Mouse (Mus musculus): Measurements from ENCODE around the gene Crygc.
"Not testable (repeated sequence)": the region's sequence is repeated elsewhere in the genome, so short reads cannot be mapped to it uniquely, and the experiment has no call there.

Crygc gene

GRCm38 (mm10) chr1:65052140-65052539 is 21.3 kb downstream of the Crygc start:
- in situ Hi-C loops (cut with MboI): no loop called here

DNA sequence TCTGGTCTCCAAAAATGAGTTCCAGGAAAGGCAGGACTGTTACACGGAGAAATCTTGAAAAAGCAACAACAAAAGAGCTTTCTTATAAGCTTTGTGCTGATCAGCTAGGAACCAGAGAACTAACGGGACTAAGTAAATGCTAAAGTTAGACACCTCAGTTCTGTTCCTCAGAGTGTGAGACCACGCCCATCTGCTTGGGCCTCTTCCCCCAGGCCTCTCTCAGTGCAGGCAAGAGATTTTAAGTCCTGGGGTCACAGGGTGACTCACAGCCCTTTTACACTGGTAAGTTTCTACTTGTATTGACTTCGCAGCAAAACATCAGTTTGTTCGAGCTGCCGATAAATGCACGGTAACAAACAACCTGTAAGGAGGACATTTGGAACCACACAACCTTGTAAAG is 21.8 kb downstream of the Crygc start:
- in situ Hi-C loops (cut with MboI): no loop called here

DNA sequence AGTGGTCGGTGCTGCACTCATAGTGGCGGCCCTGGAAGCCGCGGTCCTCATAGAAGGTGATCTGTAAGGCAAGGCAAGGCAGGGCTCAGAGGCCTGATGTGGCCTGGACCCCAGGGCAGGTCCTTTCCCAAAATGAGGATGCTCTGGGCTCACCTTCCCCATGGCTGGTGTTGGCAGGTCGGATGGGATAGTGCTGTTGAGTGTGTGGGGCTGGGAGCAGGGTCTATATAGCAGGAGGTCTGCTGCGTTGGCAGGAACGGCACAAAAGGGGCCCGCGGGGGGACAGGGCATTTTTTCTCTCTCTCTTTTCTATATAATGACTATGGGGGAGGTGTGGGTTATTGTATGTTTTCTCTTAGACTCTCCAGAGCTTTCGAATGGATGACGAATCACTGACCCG is 22.5 kb downstream of the Crygc start, which contains the start of gene Cryge:
Cryge (minus strand) TSS at position 198 of the 400 bp plus-strand sequence.
- in situ Hi-C loops (cut with MboI): not testable (repeated sequence)

- in situ Hi-C loops (cut with MboI): no loop called here
These were observed 24.7 kb downstream of the Crygc start for GRCm38 (mm10) chr1:65048781-65049180.

DNA sequence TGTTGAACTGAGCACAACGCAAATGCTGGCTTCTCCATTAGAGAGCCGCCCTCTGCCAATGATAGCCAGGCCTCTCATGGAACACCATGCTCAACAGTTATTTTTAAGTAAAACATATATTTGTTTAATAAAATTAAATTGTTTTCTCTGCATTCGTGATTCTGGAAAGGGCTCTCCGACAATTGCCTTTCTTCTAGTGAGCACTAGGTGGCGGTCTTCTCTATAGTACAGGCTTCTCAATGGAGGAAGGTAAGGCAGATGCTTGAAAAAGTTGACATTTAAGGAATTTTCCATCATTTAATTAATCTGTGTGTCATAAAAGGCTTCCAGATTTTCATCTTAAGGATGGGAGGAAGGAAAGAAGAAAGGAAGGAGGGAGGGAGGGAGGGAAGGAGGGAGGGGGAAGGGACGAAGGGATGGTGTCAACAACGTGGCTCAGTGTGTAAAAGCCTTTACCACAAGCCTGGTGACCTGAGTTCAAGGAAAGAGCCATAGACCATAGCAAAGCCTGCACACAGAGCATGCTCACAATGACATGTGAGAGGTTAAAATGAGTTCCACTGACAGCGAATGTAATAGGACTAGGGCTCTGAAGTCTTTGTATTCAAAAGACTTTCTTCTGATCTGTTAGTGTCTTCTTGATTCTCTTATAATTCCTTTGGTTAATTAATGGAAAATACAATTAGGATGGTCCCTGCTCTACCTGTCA is 26.9 kb downstream of the Crygc start:
- in situ Hi-C loops (cut with MboI): no loop called here

- in situ Hi-C loops (cut with MboI): no loop called here
These were observed 30.1 kb downstream of the Crygc start for GRCm38 (mm10) chr1:65043433-65043832.

DNA sequence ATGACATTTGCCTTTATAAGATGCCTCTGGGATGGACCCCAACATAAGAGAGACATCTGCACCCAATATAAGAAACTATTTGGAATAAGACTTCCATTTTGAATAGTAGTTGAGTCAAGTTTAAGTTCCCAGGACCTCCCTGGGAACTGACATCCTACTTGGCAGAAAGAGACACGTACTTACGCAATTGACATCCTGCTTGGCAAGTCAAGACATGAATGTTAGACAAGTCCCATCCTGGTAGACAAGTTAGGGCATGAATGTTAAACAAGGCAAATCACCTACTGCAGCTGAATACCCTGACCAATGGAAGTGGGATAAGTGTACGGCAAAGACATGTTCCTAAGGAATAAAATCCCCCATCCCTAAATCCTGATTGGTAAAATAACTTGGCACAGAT is 31.7 kb downstream of the Crygc start:
- in situ Hi-C loops (cut with MboI): no loop called here

DNA sequence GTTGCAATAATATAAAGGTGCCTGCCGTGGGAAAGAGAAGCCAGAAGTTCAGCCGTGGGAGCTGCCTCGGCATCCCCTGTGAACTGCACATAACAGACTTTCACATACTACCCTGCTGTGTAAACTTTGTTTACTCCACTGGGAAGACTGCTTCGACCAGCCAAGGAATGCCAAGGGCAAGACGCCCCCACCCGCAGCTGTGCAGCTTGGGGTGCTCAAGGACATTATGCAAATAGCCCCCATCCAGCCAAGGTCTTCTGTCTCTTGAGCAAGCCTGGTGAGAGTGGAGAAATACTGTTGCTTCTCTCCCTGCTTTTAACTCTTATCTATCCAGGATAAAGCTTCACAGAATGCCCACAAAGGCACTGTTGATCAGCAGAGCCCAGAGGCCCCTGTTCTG is 32.7 kb downstream of the Crygc start:
- in situ Hi-C loops (cut with MboI): no loop called here

DNA sequence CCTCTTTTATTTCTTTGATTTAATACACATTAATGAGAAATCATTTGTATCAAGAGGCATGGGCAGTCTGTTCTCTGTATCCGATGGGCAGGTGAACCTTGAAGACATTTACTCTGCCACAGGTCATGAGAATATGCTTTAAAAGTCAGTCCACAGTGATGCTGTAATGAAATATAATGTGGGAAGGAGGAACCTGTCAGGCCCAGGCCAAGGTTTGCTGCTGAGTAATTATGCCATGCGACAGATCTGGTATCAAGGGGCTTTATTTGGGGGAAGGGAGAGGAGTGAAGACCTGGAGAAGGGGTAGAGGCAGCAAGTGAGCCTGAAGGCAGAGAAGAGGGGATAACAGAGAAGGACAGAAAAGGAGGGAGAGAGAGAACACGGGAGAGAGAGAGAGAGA is 33.8 kb downstream of the Crygc start:
- in situ Hi-C loops (cut with MboI): no loop called here

DNA sequence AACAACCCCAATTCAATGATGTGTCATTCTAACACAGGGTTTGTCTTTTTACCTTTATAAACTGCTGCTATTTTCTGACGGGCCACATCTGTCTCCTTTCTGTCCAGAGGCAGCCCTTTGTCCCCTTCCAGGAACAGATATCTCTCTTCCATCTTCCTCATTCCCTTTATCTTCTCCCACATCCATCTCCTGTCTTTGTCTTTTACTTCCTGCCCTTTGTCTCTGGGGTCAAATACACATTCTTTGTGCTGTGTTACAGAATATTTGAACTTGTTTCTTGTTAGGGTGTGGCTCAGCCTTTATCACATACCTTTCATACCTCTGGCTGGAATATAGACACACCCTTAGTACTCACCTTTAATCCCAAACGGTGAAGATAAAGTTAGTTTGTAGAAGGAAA is 35.9 kb downstream of the Crygc start:
- in situ Hi-C loops (cut with MboI): no loop called here

DNA sequence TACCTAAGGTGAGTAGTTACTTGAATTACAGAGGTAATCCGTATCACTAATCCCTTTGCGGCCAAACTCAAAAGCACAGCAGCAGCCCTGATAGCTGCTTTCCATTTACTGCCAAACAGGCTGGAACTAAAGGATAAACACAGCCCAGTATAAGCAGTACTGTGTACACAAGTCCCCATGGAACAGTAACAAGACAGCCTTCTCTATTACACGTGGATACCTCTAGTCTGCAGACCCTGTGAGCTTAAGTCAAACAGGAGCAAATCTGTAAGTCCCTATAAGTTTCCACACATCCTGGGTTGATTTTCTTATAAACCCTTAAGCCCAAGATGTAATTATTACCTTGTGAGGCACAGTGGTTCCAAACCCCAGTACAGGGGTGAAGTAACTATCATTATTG is 38.0 kb downstream of the Crygc start:
- in situ Hi-C loops (cut with MboI): no loop called here

DNA sequence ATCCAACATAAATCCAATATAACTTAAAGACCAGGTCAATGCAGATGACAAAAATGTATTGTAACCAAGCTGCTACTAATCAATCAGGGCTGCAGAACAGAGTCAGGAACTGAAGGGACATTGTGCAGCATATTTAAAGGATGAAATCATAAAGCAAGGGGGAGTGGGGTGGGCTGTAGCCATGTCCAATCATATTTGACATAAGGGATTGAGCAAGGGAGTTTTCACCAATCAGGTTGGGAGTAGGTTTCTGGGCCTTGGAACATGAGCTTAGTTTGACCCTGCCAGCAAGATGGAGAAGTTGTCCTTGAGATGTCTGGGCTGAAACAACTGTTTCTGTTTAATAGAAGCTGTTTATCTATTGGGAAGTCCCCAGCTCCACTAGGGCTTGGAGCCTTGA is 40.8 kb downstream of the Crygc start, which contains the start of gene Akr1cl:
Akr1cl (minus strand) TSS at position 119 of the 400 bp plus-strand sequence.
- in situ Hi-C loops (cut with MboI): no loop called here

GRCm38 (mm10) chr1:65028206-65028605 is 45.3 kb downstream of the Crygc start:
- in situ Hi-C loops (cut with MboI): no loop called here

Data from mature B cell (primary cell).